Mouse (Mus musculus) heart, embryonic 12.5 days (tissue): Measurements from ENCODE around the gene Slc25a44. TPM values are rescaled to one million over a fixed set of nuclear protein-coding genes. Genes with fewer than 3 reads are reported as not detected.

ENCODE experiments used
- ATAC-seq: fragments of 200-750 bp; cut with Nextera tagmentation; 2 replicates; pipeline ENCODE4 v1.8.0; 2017; ENCODE audit warnings: moderate TSS enrichment, moderate library complexity; ENCODE audit not compliant: insufficient number of reproducible peaks, low FRiP score
- H3K27ac ChIP-seq: fragments of 300-500 bp; sonication (generic); 2 replicates; pipeline ENCODE4 v1.5.1; 2016; ENCODE audit warnings: mild to moderate bottlenecking, moderate library complexity; ENCODE audit not compliant: poor library complexity, severe bottlenecking
- H3K27me3 ChIP-seq: fragments of 300-500 bp; sonication (generic); replicated peaks from 2 replicates; pipeline ENCODE4 v1.6.1; 2016; ENCODE audit warnings: mild to moderate bottlenecking, moderate library complexity
- H3K36me3 ChIP-seq: fragments of 300-500 bp; sonication (generic); 2 replicates; pipeline ENCODE4 v1.6.1; 2016; ENCODE audit warnings: mild to moderate bottlenecking, moderate library complexity
- H3K4me1 ChIP-seq: fragments of 300-500 bp; sonication (generic); replicated peaks from 2 replicates; pipeline ENCODE4 v1.6.1; 2016; ENCODE audit warnings: mild to moderate bottlenecking
- H3K4me2 ChIP-seq: fragments of 300-500 bp; sonication (generic); 2 replicates; pipeline ENCODE4 v1.6.1; 2016; ENCODE audit warnings: mild to moderate bottlenecking, moderate library complexity
- H3K4me3 ChIP-seq: fragments of 300-500 bp; sonication (generic); 2 replicates; pipeline ENCODE4 v1.5.1; 2016; ENCODE audit warnings: mild to moderate bottlenecking
- H3K9ac ChIP-seq: fragments of 300-500 bp; sonication (generic); 2 replicates; pipeline ENCODE4 v1.6.1; 2016; ENCODE audit warnings: mild to moderate bottlenecking, moderate library complexity
- H3K9me3 ChIP-seq: fragments of 300-500 bp; sonication (generic); replicated peaks from 2 replicates; pipeline ENCODE4 v1.6.1; 2016; ENCODE audit warnings: mild to moderate bottlenecking, moderate library complexity
- WGBS: fragments of 180-500 bp; shearing (Covaris S2); methylation state at CpG from one replicate; pipeline ENCODE4 v1.1.7; 2016; 5-methylcytosine and 5-hydroxymethylcytosine counted together
- polyA plus RNA-seq: library from polyadenylated mRNA; unstranded; fragments of >200 nt; fragmentation: Nextera tagmentation; extraction: Ambion mirVana; gene quantifications from 2 replicates; pipeline ENCODE4 v1.2.1, GENCODE M21; 2016

Gene Slc25a44
- polyA plus RNA-seq, 1 experiment from 2014 or later, result 14.1 TPM

GRCm38 (mm10) chr3:88410645-88411031 is 14.3 kb downstream of the Slc25a44 start:
- Histone ChIP-seq H3K27ac (peak overlapping the region; percentile 96), H3K27me3 (no peaks in the 10 kb centered on the region), H3K9ac (peak overlapping the region; percentile 82; the same call in 1 of the 2 replicates), H3K9me3 (no peaks in the 10 kb centered on the region), H3K4me3 (peak overlapping the region; percentile 71), H3K36me3 (peaks cover 33% of the 10 kb centered on the region), H3K4me1 (peaks cover 33% of the 10 kb centered on the region), H3K4me2 (peak overlapping the region; percentile 82)
- 20% methylated on average over 7 of the region's 7 CpGs for WGBS
- ATAC-seq, result no peak

DNA sequence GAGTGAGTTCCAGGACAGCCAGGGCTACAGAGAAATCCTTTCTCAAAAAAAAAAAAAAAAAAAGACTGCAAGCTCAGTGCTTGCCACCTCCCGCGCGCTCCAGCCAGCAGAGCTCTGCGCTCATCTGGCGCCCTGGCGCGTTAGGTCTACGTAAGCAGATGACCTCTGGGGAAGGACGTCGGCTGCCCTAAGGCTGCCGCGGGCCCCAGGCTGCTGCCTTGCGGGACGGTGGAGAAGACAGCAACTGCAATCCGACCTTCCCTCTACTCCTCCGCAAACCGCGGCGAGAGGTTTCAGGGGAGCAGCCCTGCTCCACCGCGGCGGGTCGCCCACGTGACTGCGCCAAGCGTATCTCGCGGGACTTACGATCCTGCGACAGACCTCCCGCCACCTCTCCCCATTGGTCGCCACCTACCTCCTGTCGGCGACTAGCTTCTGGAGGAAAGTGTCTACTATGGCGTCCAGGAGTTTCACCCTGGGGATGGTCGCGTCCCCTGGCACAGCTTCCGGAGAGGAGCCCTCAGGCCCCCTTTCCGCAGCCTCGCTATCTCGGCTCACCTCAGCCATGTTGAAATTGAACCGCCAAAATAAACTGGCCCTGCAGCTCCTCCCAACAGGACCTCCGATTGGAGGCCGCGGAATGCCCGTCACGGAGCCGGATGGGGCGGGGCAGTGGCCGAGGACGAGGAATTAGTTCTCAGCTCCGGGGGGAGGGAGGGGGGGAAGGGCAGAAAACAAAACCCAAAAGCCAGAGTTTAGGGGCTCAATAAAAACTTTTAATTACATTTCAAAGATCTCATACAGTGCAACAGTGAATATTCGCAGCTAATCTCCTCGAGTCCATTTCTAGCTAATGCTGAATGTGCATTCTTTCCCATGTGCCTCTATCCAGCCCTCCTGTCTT is 14.9 kb downstream of the Slc25a44 start, which contains the start of gene Pmf1:
Gene Pmf1 (minus strand): TSS at position 591 of the 904 bp plus-strand sequence.
- Histone ChIP-seq H3K9me3 (no peaks in the 10 kb centered on the region), H3K27ac (peak within 1 kb of the TSS; percentile 96), H3K27me3 (no peaks in the 10 kb centered on the region), H3K36me3 (peaks cover 27% of the 10 kb centered on the region), H3K4me2 (peak within 1 kb of the TSS; percentile 82), H3K4me1 (peaks cover 31% of the 10 kb centered on the region), H3K4me3 (peak within 1 kb of the TSS; percentile 71), H3K9ac (peak within 1 kb of the TSS; percentile 82)
- peak; percentile 95 for ATAC-seq
- WGBS, result under 1% methylated on average over 54 of the region's 54 CpGs

- Histone ChIP-seq H3K4me1 (peaks cover 31% of the 10 kb centered on the region), H3K9me3 (no peaks in the 10 kb centered on the region), H3K4me3 (peak overlapping the region; percentile 71), H3K4me2 (peak overlapping the region; percentile 82), H3K27me3 (no peaks in the 10 kb centered on the region), H3K36me3 (peaks cover 25% of the 10 kb centered on the region), H3K27ac (no peak overlapping the region), H3K9ac (peak overlapping the region; percentile 82)
- WGBS, result 61% methylated on average over 5 of the region's 5 CpGs
- ATAC-seq, result no peak
These were observed 16.0 kb downstream of the Slc25a44 start for GRCm38 (mm10) chr3:88408953-88409352.

GRCm38 (mm10) chr3:88407529-88407928 is 17.4 kb downstream of the Slc25a44 start:
- 56% methylated on average over 7 of the region's 7 CpGs for whole genome bisulfite sequencing
- no peak overlapping the region for H3K9ac ChIP-seq

DNA sequence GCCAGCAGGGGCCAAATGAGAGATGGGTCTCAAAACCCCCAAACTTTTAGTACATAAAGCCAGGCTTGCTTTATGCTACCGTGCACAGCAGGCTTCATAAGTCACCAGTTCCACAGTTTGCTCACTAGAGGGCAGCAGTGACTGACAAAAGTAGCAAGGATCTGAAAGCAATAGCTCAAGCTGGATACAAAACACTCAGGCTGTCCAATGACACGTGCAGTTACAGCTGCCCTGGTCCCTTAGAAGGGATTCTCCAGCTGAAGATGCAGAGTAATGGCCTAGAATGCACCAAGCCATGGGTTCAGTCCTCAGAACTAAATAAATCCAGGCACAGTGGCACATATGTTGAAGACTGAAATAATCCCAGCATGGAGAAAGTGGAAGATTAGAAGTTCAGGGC is 17.8 kb downstream of the Slc25a44 start:
- no peak overlapping the region for H3K4me2 ChIP-seq
- WGBS, result 1% methylated on average over 2 of the region's 2 CpGs
- ATAC-seq, result no peak
- H3K36me3 ChIP-seq, result peaks cover 19% of the 10 kb centered on the region
- H3K9ac ChIP-seq, result no peak overlapping the region; the same call in 1 of the 2 replicates
- H3K27ac ChIP-seq, result no peak overlapping the region
- H3K27me3 ChIP-seq, result no peaks in the 10 kb centered on the region
- no peaks in the 10 kb centered on the region for H3K9me3 ChIP-seq
- no peak overlapping the region for H3K4me3 ChIP-seq
- peaks cover 31% of the 10 kb centered on the region for H3K4me1 ChIP-seq

More at GRCm38 (mm10) chr3:88407529-88407928, 17.4 kb downstream of the Slc25a44 start:
- Histone ChIP-seq H3K27me3 (no peaks in the 10 kb centered on the region), H3K9me3 (no peaks in the 10 kb centered on the region), H3K4me3 (no peak overlapping the region), H3K4me2 (no peak overlapping the region), H3K36me3 (peaks cover 24% of the 10 kb centered on the region), H3K27ac (no peak overlapping the region), H3K4me1 (peaks cover 31% of the 10 kb centered on the region)
- no peak for ATAC-seq

DNA sequence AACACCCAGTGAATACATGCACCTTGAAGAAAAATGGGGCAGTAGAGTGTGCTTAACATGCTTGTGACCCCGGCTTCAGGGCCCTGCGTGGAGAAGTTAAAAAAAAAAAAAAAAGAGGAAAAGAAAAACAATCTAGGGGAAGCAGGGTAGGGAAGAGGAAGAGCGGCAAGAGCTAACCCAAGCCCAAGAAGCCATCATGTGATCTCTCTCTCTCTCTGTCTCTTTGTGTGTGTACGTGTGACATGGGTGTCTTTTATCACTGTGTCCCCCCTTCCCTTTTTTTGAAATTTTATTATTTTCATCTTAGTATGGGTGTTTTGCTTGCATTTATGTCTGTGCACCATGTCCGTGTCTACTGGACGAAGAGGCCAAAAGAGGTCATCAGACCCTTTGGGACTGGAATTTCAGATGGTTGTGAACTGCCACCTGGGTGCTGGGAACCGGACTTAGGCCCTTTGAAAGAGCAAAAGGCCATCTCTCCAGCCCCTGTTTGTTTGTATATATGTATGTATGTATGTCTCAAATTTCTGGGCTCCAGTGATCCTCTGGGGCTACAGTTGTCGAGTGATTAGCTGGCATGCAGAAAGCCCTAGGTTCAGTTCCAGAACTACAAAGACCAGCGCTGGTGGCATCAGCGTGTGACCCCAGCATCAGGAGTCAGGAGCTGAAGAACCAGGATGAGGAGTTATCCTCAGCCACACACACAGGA is 21.3 kb downstream of the Slc25a44 start:
- WGBS, result 93% methylated on average over 10 of the region's 10 CpGs
- ATAC-seq, result no peak
- H3K9me3 ChIP-seq, result no peaks in the 10 kb centered on the region
- H3K9ac ChIP-seq, result no peak overlapping the region
- no peak overlapping the region for H3K27ac ChIP-seq
- peaks cover 35% of the 10 kb centered on the region for H3K36me3 ChIP-seq
- no peak overlapping the region for H3K4me2 ChIP-seq
- no peak overlapping the region for H3K4me3 ChIP-seq
- H3K27me3 ChIP-seq, result no peaks in the 10 kb centered on the region
- peaks cover 14% of the 10 kb centered on the region for H3K4me1 ChIP-seq

- Histone ChIP-seq H3K4me2 (no peak overlapping the region), H3K4me3 (no peak overlapping the region), H3K9me3 (no peaks in the 10 kb centered on the region), H3K4me1 (no peaks in the 10 kb centered on the region), H3K9ac (no peak overlapping the region), H3K27me3 (no peaks in the 10 kb centered on the region), H3K27ac (no peak overlapping the region), H3K36me3 (peaks cover 71% of the 10 kb centered on the region)
- 84% methylated on average over 2 of the region's 2 CpGs for WGBS
- ATAC-seq, result no peak
These were observed 26.3 kb downstream of the Slc25a44 start for GRCm38 (mm10) chr3:88398666-88399065.

GRCm38 (mm10) chr3:88395742-88396141 is 29.2 kb downstream of the Slc25a44 start:
- no peak overlapping the region for H3K4me3 ChIP-seq
- H3K36me3 ChIP-seq, result peaks cover 59% of the 10 kb centered on the region
- ATAC-seq, result no peak

GRCm38 (mm10) chr3:88395288-88395687 is 29.7 kb downstream of the Slc25a44 start:
- no peaks in the 10 kb centered on the region for H3K9me3 ChIP-seq
- 93% methylated on average over 6 of the region's 6 CpGs for WGBS
- no peak overlapping the region for H3K4me2 ChIP-seq
- no peak overlapping the region for H3K27ac ChIP-seq
- H3K27me3 ChIP-seq, result no peaks in the 10 kb centered on the region
- H3K36me3 ChIP-seq, result peaks cover 58% of the 10 kb centered on the region
- H3K4me3 ChIP-seq, result no peak overlapping the region
- H3K4me1 ChIP-seq, result no peaks in the 10 kb centered on the region
- no peak overlapping the region for H3K9ac ChIP-seq
- no peak for ATAC-seq

More at GRCm38 (mm10) chr3:88395742-88396141, 29.2 kb downstream of the Slc25a44 start:
- Histone ChIP-seq H3K9ac (no peak overlapping the region), H3K9me3 (no peaks in the 10 kb centered on the region), H3K4me1 (no peaks in the 10 kb centered on the region), H3K27ac (no peak overlapping the region), H3K4me2 (no peak overlapping the region), H3K27me3 (no peaks in the 10 kb centered on the region)
- WGBS, result 76% methylated on average over 8 of the region's 8 CpGs

- H3K27me3 ChIP-seq, result no peaks in the 10 kb centered on the region
- H3K36me3 ChIP-seq, result peaks cover 51% of the 10 kb centered on the region
- no peaks in the 10 kb centered on the region for H3K9me3 ChIP-seq
- 89% methylated on average over 9 of the region's 9 CpGs for WGBS
- no peaks in the 10 kb centered on the region for H3K4me1 ChIP-seq
- H3K27ac ChIP-seq, result no peak overlapping the region
- no peak overlapping the region for H3K4me3 ChIP-seq
- H3K9ac ChIP-seq, result no peak overlapping the region
- no peak for ATAC-seq
- H3K4me2 ChIP-seq, result no peak overlapping the region
These were observed 31.1 kb downstream of the Slc25a44 start for GRCm38 (mm10) chr3:88393776-88394375.

DNA sequence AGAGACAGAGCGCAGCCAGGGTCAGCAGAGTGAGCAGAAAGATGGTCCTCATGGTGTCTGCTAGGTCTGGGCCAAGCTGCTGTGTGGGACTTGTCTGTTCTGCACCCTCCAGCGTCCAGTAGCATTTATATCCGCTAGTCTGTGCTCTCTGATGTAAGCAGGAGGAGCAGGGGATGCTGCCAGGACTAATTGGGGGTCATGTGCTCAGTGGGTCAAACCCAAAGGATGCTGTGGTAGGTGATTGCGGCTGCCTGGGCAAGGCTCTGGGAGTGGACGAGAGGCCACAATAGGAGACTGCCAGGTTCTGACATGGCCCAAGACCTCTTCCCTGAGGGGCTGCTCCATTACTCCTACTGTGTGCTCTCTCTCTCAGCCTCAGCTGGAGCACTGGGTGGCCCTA is 40.6 kb downstream of the Slc25a44 start, which contains the start of gene Bglap:
Gene Bglap (minus strand): TSS at position 101 of the 400 bp plus-strand sequence.
- Histone ChIP-seq H3K9me3 (no peaks in the 10 kb centered on the region), H3K9ac (no peak within 1 kb of the TSS), H3K4me2 (no peak within 1 kb of the TSS), H3K27ac (no peak within 1 kb of the TSS), H3K27me3 (no peaks in the 10 kb centered on the region), H3K4me1 (no peaks in the 10 kb centered on the region; the same call in 1 of the 2 replicates), H3K36me3 (no peaks in the 10 kb centered on the region), H3K4me3 (no peak within 1 kb of the TSS)
- ATAC-seq, result no peak
- WGBS, result 70% methylated on average over 5 of the region's 5 CpGs
